Mouse (Mus musculus): Measurements from ENCODE around the gene Ankrd24. TPM values are rescaled to one million over a fixed set of nuclear protein-coding genes. Genes with fewer than 3 reads are reported as not detected.
A peak's percentile ranks its signal among the peaks of the same experiment; 100 is the strongest.

The Ankrd24 gene
- total RNA-seq (2014; rRNA removed; ENCODE audit: low replicate concordance) = 48.5 and 54.5 TPM in 2 replicates
- polyA plus RNA-seq (2015; fragmentation: Nextera tagmentation; extraction: Ambion mirVana) = 8.9 and 9.1 TPM in 2 replicates

DNA sequence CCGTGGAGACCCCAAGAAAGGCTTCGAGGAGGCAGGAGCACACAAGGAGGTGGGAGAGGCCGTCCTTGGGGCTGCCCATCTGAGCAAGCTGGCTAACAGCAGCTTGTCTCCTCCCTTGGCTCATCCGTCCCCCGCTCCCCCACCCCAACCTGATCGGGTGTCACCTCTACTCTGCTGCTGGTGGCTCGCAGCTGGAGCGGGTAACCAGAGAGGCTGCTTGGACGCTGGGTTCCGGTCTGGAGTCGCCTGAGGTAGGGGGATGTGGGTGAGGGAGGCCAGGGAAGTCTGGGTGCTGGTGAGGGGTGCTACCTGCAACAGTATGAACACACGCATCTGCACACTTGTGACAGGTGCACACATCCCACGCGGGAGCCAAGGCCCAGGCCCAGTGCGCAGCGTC, at the start of gene Ankrd24:
Gene Ankrd24, plus strand, starts transcription at position 151 of the 400 bp plus-strand sequence.
- Histone ChIP-seq H3K4me1 (ENCODE audit: control insufficient read depth, insufficient read depth) (peaks cover 11% of the 10 kb centered on the region; the same call in 1 of the 2 replicates), H3K27me3 (ENCODE audit: control insufficient read depth, insufficient read depth, low read length) (no peaks in the 10 kb centered on the region), H3K9me3 (replicated peaks; ENCODE audit: control insufficient read depth, low read length) (no peaks in the 10 kb centered on the region), H3K27ac (ENCODE audit: low read depth) (peak within 1 kb of the TSS; percentile 88), H3K4me2 (ENCODE audit: low read depth, low read length) (peak within 1 kb of the TSS; percentile 81), H3K4me3 (ENCODE audit: low read depth, low read length) (peak within 1 kb of the TSS; percentile 70), H3K9ac (replicated peaks; ENCODE audit: low read depth, low read length) (peak within 1 kb of the TSS; percentile 82), H3K36me3 (replicated peaks; ENCODE audit: control insufficient read depth, insufficient read depth, low read length) (no peaks in the 10 kb centered on the region)
- WGBS = 81% methylated on average over 16 of the region's 16 CpGs
- TF ChIP-seq CTCF (IDR thresholded peaks at IDR 0.05; ENCODE audit: low read depth) (no peak), EP300 (IDR thresholded peaks at IDR 0.05; ENCODE audit: low read depth) (no peak)
- no peak for ATAC-seq (ENCODE audit: insufficient read depth, low read depth)
- no peak for DNase-seq (ENCODE audit: low spot score)

DNA sequence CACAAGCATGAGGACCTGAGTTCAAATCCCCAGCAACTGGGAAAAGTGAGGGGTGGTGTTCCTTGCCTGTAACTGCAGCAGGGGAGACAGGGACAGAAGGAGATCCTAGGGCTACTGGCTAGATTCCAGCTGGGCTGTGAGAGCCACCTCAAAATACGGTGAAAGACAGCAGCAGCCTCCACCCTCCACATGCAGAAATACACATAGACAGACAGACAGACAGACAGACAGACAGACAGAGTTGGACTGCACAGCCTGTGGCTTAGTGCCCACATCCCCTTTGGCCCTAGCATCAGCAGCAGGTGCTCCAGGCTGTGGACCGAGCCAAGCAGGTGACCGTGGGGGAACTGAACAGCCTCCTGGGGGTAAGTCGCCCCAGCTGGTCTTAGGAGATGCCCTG, 48.4 kb upstream of the Ankrd24 start:
- peaks cover 6% of the 10 kb centered on the region; the same call in 1 of the 2 replicates for H3K36me3 ChIP-seq (replicated peaks; ENCODE audit: control insufficient read depth, insufficient read depth, low read length)
- no peak for ATAC-seq (ENCODE audit: insufficient read depth, low read depth)
- H3K9me3 ChIP-seq (replicated peaks; ENCODE audit: control insufficient read depth, low read length) = no peaks in the 10 kb centered on the region
- H3K27me3 ChIP-seq (ENCODE audit: control insufficient read depth, insufficient read depth, low read length) = no peaks in the 10 kb centered on the region
- 63% methylated on average over 4 of the region's 4 CpGs for WGBS
- H3K4me2 ChIP-seq (ENCODE audit: low read depth, low read length) = no peak overlapping the region
- peaks cover 9% of the 10 kb centered on the region; the same call in 1 of the 2 replicates for H3K4me1 ChIP-seq (ENCODE audit: control insufficient read depth, insufficient read depth)
- H3K9ac ChIP-seq (replicated peaks; ENCODE audit: low read depth, low read length) = no peak overlapping the region
- no peak overlapping the region for H3K4me3 ChIP-seq (ENCODE audit: low read depth, low read length)
- TF ChIP-seq CTCF (IDR thresholded peaks at IDR 0.05; ENCODE audit: low read depth) (no peak), EP300 (IDR thresholded peaks at IDR 0.05; ENCODE audit: low read depth) (no peak)
- DNase-seq (ENCODE audit: low spot score) = no peak
- no peak overlapping the region for H3K27ac ChIP-seq (ENCODE audit: low read depth)

GRCm38 (mm10) chr10:81580441-81581070, 47.8 kb upstream of the Ankrd24 start:
- no peak overlapping the region for H3K4me2 ChIP-seq (ENCODE audit: low read depth, low read length)

DNA sequence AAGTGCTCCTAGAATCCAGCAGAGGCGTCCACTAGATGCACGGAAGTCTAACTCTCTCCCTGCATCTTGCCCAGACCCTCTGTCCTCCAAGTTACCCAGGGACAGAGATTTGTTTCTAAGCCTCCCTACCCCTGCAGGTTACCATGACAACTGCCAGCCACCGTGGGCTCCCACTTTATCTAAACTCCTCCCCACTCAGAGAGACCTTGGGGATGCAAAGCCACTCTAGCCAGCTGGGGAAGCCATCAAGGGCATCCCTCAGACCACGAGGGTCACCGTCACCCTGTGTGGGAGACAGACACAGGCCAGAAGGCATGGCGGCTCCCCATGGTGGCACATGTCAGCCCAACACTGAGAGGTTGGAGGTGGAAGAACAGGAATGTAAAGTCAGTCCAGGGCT, 45.0 kb upstream of the Ankrd24 start:
- TF ChIP-seq CTCF (IDR thresholded peaks at IDR 0.05; ENCODE audit: low read depth) = no peak
- no peak for TF ChIP-seq EP300 (IDR thresholded peaks at IDR 0.05; ENCODE audit: low read depth)
- Histone ChIP-seq H3K4me1 (ENCODE audit: control insufficient read depth, insufficient read depth) (0 out of 2 replicates have a peak, but pooled peaks cover 3% of the 10 kb centered on the region), H3K4me3 (ENCODE audit: low read depth, low read length) (no peak overlapping the region), H3K27ac (ENCODE audit: low read depth) (no peak overlapping the region), H3K27me3 (ENCODE audit: control insufficient read depth, insufficient read depth, low read length) (no peaks in the 10 kb centered on the region), H3K4me2 (ENCODE audit: low read depth, low read length) (no peak overlapping the region), H3K9ac (replicated peaks; ENCODE audit: low read depth, low read length) (no peak overlapping the region), H3K36me3 (replicated peaks; ENCODE audit: control insufficient read depth, insufficient read depth, low read length) (peaks cover 17% of the 10 kb centered on the region), H3K9me3 (replicated peaks; ENCODE audit: control insufficient read depth, low read length) (no peaks in the 10 kb centered on the region)
- DNase-seq (ENCODE audit: low spot score) (no peak), ATAC-seq (ENCODE audit: insufficient read depth, low read depth) (no peak)
- WGBS = 60% methylated on average over 6 of the region's 6 CpGs

More at GRCm38 (mm10) chr10:81580441-81581070, 47.8 kb upstream of the Ankrd24 start:
- H3K4me1 ChIP-seq (ENCODE audit: control insufficient read depth, insufficient read depth) = peaks cover 5% of the 10 kb centered on the region; the same call in 1 of the 2 replicates
- no peak overlapping the region for H3K4me3 ChIP-seq (ENCODE audit: low read depth, low read length)
- H3K36me3 ChIP-seq (replicated peaks; ENCODE audit: control insufficient read depth, insufficient read depth, low read length) = peaks cover 6% of the 10 kb centered on the region; the same call in 1 of the 2 replicates
- H3K9me3 ChIP-seq (replicated peaks; ENCODE audit: control insufficient read depth, low read length) = no peaks in the 10 kb centered on the region
- no peak overlapping the region for H3K27ac ChIP-seq (ENCODE audit: low read depth)
- TF ChIP-seq EP300 (IDR thresholded peaks at IDR 0.05; ENCODE audit: low read depth) = no peak
- TF ChIP-seq CTCF (IDR thresholded peaks at IDR 0.05; ENCODE audit: low read depth) = peak; percentile 28; the same call in 1 of the 2 replicates
- 52% methylated on average over 25 of the region's 25 CpGs for WGBS
- no peak overlapping the region for H3K9ac ChIP-seq (replicated peaks; ENCODE audit: low read depth, low read length)
- H3K27me3 ChIP-seq (ENCODE audit: control insufficient read depth, insufficient read depth, low read length) = no peaks in the 10 kb centered on the region
- no peak for ATAC-seq (ENCODE audit: insufficient read depth, low read depth)
- DNase-seq (ENCODE audit: low spot score) = no peak

DNA sequence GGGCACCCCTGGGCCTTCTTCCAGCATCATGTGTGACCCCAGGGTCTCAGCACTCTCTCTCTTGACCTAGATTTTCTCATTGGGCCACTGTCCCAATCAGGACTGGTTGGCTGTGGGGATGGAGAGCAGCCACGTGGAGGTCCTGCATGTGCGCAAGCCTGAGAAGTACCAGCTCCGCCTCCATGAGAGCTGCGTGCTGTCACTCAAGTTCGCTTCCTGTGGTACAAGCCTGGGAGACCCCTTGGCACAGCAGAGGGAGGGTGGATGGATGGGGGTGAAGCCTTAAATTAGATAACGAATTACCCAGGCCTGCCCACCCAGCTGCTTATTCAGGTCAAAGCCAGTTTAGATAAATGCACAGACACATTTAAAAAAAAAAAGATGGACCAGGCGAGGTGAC, 39.6 kb upstream of the Ankrd24 start:
- no peaks in the 10 kb centered on the region for H3K4me1 ChIP-seq (ENCODE audit: control insufficient read depth, insufficient read depth)
- H3K9ac ChIP-seq (replicated peaks; ENCODE audit: low read depth, low read length) = no peak overlapping the region
- H3K4me2 ChIP-seq (ENCODE audit: low read depth, low read length) = no peak overlapping the region
- ATAC-seq (ENCODE audit: insufficient read depth, low read depth) = no peak
- peaks cover 22% of the 10 kb centered on the region for H3K36me3 ChIP-seq (replicated peaks; ENCODE audit: control insufficient read depth, insufficient read depth, low read length)
- no peak overlapping the region for H3K4me3 ChIP-seq (ENCODE audit: low read depth, low read length)
- H3K27ac ChIP-seq (ENCODE audit: low read depth) = no peak overlapping the region
- no peaks in the 10 kb centered on the region for H3K27me3 ChIP-seq (ENCODE audit: control insufficient read depth, insufficient read depth, low read length)
- H3K9me3 ChIP-seq (replicated peaks; ENCODE audit: control insufficient read depth, low read length) = no peaks in the 10 kb centered on the region
- WGBS = 75% methylated on average over 7 of the region's 7 CpGs
- DNase-seq (ENCODE audit: low spot score) = no peak
- TF ChIP-seq CTCF (IDR thresholded peaks at IDR 0.05; ENCODE audit: low read depth) = no peak
- TF ChIP-seq EP300 (IDR thresholded peaks at IDR 0.05; ENCODE audit: low read depth) = no peak
